Mouse (Mus musculus): ENCODE results near the gene Cd55.
"Not testable (repeated sequence)": the region's sequence is repeated elsewhere in the genome, so short reads cannot be mapped to it uniquely, and the experiment has no call there.

Gene Cd55

DNA sequence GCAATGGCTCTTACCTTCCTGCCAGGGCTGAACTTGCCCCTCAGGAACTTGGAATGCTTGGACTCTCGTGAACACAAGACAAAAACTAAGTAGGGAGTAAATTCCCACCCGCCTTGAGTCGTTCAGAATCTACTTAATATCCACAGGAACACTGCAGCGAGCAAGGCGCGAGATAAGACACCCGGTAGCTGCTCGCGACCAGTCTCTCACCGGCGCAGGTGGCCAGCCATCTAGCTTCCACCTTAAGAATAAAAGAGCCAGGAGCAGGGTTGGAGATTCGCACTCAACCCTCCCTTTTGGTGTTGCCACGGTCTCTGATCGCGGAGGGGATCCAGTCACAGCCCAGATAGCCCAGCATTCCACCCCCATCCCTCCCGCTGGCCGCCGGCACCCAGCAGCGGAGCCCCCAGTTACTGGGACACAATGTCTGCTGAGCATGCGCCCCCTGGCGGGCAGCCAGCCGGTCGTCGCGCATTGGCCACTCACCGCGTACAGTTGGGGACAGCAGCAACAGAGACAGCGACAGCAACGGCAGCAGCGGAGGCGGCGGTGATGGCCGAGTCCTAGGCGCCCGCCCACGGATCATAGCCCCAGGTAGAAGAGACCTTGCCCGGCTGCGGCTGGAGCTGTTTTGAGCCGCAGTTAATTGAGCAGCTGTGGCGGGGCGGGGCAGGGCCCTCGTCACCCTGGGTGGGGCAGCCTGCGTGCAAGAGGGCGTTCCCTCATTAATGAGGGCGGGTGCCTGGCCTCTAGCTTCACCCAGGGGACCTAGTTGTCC, at the start of gene Cd55:
Gene Cd55, minus strand, starts transcription at position 661 of the 778 bp plus-strand sequence.
- DNase-seq: peak; percentile 93

DNA sequence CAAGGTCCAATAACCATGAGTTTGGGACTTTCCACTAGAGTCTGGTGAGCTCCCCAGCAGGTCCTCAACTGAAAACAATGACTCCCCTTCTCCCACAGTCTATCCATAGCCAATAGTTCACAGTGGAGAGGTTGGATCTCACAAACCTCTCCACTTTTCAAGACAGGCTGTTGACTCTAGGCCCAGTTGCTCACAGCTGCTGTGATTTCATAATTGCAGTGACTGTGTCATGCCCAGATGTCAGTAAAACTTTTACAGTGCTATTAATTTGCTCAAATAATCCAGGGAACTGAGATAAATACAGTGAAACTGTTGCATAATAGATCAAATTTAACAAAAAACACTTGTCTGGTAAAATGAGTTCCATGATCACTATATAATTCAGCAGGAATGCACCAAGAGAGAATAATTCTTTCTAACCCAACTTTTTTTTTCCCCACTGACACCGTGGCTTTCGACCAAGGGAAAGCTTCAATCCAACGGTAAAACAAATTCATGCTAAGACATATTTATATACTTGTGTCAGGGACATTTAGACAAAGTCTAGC, 49.4 kb upstream of the Cd55 start:
- no peak for DNase-seq

DNA sequence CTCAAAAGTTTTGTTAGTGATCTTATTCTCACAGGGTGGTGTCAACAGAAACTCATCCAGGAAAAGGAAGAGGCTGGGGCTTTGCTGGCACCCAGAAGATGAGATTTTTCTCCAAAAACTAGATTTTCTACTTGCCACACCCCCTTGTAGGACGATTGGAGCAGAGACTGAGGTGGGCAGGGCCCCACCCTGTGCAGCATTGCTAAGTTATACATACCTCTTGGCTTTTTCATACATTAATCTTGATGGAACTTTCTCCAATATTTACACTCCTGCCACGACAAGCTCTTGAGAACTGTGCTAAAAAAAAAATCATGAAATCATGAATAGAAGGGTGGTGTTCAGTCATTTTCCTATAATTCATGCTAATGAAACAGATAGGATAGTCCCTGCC, 46.4 kb upstream of the Cd55 start:
- no peak for DNase-seq

DNA sequence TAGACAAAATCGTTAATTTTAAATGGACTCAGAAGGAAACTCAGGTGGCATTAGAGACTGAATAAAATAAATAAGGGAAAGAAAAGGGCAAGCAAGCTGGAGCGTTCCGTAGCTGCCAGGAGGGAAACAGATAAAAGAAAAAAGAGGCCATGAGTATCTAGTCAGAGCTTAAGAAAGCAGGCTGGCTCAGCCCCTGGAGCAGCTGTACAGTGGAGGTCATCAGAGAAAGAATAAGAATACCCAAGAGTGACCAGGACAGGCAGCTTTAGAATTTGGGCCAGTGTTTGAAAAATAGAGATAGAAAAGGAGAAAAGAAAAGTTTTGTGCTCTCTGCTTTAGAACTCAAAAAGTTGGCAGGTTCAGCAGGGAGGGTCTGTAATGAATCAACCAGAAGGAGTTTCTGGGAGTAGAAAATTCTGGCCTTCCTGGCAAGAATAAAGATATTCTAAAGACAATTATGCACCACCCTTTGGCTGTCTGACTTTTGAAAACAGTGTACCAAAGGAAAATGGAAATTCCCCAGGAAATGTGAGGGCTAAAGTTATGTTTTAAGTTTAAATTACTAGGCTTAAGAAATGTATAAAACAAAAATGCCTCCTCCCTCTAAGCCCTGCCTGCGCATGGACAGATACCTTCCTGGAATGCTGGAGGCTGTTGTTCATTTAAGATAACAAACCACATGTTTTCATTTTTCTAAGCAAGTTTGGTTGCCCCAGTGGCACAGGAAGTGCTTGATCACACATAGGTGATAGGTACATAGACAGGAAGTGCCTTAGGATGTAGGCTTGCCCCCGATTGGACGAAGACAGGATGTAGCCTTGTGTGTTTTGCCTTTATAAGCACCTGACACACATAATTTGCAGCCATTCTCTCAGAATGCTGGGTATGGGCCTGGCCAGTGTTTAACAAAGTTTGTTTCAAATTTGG, 45.7 kb upstream of the Cd55 start:
- DNase-seq: peak; percentile 20

DNA sequence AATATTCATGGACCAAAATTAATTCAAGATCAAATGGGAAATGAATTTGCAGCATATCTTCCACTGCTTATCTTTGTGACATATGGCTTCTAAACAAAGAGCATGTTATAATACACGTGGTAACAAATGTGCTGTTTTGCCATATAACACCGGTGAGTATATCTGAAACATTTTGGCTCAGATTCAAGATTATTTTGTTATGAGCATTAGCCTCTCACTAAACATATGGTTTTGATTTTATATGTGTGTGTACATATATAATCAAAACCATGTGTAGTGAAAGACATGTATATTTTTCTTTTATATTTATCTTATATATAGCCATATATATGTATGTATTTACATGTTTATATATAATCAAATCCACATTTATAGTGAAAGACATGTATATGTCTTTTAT, 44.9 kb upstream of the Cd55 start:
- DNase-seq: no peak

DNA sequence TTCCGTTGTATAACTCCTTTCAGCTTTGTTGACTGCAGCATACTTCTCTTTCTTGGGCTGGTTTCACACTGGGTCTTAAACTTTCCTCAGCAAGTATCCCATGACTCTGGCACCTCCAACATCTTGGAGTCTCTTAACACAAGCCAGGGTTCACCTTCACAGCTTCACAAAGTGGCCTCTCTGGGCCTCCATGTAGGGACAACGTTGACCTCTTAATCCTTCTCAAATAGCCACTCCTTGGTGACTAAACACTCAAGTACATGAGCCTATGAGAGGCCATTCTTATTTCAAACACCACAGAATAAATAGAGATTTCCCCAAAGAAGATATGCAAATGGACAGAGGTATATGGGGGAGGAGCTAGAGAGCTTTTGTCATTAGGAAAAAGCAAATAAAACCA, 37.4 kb upstream of the Cd55 start:
- DNase-seq: no peak

DNA sequence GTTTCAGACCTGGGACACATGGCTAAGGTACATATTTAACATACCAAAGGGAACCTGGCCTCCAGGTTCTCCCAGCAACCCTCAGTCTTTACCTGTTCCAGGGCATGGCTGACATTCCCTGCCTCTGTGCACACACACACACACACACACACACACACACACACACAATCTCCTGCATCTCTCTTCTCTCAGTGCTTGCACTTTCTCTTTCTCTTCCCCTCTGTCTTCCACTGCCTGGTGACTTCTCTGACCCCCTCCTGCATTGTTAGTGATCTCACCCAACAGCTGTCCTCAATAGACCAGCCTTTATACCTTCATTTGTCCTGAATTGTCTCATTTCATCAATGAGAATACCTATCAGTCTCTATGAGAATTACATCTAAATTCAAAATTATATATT, 35.8 kb upstream of the Cd55 start:
- no peak for DNase-seq

DNA sequence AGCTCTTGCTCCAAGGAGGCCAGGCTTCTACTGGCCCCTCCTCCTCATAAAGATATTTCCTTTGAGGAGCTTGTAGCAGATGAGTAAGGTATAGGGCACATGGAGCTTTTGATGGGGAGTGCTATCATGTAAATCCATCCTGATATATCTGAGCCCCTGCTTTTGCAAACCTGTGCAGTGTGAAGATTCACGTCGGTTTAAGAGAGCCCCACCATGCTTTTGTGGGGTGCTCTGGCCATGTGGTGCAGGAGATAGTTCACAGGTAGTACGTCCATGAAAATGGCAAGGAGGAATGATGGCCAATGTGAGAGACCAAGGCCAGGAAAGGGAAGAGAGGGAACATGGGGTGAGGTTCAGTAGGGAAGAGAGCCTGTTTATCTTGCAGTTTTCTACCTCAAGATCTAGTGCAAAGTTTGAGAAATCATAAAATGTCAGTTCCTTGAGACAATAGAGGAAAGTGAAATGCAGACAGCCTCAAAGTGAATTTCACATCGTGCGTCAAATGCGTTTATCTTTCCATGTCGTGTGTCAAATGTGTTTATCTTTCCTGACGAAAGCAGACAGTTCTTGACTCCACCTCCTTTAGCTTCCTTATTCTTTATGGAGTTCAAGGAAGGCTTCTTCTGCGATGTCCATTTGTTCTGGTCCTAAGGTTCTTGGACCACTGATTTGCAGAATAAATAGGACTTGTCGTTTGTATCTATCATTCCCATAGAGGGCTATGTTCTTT, 24.4 kb upstream of the Cd55 start:
- no peak for DNase-seq

DNA sequence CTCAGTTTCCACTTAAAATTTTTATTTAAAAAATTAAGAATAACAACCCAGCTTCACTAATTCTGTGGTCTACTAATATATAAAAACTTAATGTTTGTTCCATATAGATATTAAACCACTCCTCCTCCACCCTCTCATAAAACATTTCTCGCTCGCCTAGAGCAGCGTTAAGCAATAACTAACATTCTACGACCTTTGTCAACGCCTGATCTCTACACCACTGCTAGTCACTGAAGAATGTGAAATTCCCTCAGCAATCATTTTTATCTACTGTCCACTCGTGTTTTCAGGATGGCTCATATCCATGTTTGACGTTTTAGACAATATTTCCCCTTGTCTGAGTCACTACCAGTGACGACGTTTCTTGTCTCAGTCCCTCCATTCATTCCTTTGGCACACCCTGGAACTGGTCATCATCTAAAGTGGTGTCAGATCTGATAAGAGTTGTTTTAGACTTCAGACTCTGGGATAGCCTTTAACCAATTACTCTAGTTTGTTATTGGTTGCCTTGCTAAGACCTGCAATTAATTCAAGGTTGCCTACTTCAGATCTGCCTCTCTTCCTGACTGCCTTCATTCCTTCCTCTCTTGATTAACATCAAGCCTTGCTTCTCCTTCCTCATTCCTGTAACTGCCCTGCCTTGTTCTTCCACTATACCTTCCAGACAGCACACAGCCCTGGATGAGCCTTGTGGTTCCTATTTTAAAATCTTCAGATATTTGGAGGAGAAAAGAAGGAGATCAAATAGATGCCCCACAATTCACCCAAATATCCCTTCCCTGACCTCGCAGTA, 23.5 kb upstream of the Cd55 start:
- no peak for DNase-seq

DNA sequence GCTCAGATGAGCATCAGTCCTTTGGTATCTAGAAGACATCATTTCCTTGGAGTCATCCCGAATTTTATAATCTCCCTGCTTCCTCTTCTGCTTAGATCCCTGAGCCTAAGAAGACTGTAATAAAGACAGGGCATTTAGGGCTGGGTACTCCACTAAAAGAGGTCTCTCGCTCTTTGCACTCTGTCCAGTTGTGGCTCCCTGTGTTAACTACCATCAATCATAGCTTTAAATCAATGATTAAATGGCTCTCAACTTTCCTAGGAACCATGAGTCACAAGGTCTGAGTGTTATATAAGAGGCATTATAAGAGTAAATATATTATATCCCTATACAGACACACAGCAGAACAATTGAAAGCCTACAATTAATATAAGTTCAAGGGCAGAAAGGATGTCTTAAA, 22.8 kb upstream of the Cd55 start:
- no peak for DNase-seq

DNA sequence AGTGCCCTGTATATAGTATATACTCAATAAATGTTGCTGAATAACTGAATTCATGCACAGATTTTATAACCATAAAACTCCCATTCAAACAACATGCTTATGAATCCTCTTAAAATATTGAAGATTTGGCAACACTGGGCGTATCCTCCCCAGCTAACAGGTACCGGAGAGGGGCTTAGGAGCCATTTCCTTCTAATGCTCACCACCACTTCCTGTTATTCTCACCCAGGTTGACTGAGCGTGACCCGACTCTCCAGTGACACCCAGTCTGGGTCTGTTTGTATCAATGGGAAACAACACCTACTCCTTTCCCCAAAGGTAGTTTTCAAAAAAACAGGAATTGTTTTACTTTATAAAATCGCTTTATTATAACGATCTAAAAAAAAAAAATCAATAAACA, 12.4 kb upstream of the Cd55 start:
- no peak for DNase-seq

DNA sequence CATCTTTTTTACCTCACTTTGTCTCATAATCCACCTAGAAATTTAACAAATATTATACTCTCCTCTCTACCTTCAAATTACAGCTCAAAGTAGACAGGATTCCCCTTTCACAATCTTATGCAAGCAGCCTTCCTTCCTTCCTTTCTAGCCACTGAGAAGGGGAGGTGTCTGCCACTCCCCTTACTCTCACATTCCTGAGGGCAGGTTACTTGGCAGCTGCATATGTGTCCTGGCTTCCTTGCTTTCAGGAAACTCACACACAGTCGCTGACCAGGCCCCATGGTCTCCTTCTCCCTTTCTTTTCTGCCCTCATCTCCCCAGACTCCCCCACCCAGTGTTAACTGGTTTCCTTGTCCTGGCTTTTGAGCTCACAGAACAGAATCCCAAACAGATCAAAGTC, 11.7 kb upstream of the Cd55 start:
- no peak for DNase-seq

DNA sequence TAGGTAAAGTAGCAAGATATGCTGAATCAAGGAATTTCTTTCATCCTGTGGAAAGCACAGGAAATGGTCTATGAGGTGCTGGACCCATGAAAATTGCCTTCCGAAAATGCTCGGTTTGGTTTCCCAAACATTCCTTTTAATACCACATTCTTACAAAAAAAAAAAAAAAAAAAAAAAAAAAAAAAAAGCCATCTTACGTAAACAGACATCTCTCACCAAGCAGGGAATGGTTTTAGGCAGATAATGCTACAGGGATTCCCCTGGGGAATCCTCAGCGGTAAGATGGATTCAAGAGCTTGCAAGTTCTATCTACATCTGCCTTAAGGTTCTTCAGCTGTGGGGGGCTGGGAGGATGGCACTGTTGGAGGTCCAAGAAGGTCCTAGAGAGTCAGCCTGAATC, 7.5 kb upstream of the Cd55 start:
- no peak for DNase-seq

DNA sequence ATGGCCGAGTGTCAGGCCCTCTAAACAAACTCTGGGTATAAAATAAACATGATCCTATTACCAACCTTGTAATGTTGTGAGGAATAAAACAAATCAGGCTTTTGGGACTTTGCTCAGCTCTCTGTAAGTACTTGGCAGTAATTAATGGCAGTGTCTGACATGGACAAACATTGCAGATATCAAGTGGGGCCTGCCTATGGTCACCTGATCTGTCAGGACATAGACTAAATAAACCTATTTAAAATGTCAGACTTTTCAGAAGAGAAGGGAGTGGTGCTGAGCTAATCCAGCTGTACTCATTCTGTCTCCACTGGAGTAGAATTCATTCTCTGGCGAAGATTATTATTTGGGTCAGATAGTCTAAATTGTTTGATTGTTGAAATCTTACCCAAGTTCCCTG, 4.9 kb upstream of the Cd55 start:
- DNase-seq: no peak

DNA sequence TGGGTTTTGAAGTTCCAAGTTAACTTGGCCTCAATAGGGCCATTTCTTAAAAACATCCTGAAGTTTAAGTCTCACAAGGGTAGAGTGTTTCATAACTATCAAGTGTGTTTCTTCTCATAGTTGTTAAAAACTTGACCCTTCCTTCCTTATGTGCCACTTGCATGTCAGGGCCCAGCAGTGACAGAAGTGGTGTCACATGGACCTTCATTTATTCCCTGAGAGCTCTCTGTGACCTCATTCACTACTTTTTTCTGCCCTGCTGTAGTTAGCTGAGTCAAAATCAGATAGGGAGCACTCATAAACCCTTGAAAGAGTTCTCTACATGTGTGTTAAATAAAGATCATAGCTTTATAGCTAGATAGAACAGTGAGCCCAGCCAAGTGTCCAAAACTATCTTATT, 1.6 kb upstream of the Cd55 start:
- no peak for DNase-seq

DNA sequence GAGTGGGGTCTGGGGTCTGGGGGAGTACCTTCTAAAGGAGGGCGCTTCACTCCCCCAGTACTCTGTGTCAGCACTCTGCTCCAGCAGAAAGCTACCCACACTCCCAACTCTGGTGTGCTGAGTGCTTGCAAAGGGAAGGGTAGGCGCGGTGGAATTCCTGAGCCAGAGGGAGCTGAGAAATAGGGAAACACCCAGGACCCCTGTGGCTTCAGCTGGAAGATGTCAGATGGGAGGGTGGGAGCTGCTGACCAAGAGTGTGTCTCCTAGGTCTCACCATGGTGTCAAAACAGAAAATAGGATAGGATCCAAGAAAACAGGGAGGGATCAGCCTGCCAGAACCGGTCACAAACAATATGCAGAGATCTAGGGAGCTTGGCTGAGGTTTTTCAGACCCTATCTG, 323 bp upstream of the Cd55 start:
- no peak for DNase-seq

DNA sequence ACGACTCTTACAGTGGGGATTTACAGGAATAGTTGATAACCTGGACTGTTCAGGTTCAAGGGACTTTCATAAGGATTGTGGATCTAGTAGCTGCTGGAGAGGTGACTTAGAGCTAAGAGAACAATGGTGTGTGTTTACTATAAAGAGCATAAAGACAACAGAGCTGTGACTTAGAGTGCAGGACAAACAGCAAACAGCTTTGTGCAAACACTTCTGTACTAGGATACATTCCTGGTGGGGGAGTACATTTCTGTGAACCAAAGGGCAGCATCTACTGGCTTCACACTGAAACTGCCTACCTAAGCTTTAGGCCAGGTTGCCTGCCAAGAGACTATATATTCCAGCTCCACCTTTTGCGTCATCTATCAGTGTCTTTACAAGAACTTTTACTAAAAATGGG, 7.4 kb downstream of the Cd55 start:
- no peak for DNase-seq

DNA sequence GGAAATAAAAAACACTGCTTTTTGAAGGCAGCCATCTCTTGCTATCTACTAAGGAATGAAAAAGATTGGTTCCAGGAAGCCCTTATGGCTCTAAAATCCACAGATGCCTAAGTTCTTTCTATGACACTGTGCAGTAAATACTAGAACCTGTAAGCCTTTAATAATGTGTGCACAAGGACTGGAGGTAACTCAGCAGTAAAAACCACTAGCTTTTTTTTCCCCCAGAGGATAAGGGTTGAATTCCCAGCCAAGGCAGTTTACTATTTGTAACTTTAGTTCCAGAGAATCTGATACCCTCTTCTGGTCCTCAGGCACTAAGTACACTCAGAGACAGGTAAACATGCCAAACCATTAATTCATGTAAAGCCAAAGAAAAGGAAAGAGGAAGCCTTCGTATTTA, 19.6 kb downstream of the Cd55 start:
- not testable (repeated sequence) for DNase-seq

DNA sequence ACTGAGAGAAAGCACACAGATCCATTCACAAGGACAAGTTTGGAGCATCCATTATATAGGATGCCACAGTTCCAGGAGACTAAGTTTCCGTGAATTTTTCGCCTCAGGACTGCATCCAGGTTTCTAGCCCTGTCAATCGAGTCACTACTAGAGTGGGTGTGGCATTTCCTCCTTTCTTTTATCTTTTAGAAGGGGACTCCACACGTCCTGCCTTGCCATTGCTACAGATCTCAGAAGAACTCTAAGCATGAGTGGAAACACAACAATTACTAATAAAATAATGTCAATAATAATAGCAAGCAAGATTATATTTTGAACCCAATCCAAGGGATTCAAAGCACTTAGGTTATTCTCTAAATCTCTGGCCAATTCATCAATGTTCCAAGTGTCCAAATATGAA, 31.6 kb downstream of the Cd55 start:
- DNase-seq: no peak

DNA sequence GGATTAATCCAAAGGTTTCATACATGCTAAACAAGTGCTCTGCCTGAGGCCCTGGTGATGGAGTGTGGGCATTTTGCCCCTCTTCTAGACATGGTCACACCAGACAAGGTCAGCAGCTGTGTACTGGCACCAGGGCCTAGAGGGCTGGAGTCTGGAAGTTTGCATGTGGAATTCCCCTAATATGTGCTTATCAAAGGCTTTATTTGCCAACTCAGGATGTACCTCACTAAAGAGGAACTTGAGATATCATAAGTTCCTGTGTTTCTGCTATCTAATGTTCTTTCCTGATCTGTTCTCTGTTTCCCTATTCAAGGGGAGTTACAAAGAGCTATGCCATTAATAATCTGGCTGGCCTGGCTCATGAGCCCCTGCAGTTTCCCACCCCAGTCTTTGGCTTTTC, 33.9 kb downstream of the Cd55 start:
- DNase-seq: not testable (repeated sequence)

DNA sequence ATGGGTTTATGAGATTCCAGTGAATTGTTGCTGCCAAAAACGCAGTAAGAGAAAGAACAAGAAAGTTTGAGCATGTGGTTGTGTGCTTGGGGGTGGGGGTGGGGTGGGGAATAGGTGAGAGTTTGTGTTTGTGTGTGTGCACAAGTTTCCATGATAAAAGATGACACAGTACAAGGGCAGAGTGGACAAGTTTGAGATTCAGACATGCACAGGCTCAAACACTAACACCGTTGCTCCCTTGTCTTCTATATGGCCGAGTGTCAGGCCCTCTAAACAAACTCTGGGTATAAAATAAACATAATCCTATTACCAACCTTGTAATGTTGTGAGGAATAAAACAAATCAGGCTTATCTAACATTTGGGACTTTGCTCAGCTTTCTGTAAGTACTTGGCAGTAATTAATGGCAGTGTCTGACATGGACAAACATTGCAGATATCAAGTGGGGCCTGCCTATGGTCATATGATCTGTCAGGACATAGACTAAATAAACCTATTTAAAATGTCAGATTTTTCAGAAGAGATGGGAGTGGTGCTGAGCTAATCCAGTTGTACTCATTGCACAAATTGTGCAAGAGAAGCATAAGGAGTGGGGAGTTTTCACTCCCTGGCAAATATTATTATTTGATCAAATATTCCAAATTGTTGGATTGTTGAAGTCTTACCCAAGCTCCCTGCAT, 35.2 kb downstream of the Cd55 start:
- not testable (repeated sequence) for DNase-seq

DNA sequence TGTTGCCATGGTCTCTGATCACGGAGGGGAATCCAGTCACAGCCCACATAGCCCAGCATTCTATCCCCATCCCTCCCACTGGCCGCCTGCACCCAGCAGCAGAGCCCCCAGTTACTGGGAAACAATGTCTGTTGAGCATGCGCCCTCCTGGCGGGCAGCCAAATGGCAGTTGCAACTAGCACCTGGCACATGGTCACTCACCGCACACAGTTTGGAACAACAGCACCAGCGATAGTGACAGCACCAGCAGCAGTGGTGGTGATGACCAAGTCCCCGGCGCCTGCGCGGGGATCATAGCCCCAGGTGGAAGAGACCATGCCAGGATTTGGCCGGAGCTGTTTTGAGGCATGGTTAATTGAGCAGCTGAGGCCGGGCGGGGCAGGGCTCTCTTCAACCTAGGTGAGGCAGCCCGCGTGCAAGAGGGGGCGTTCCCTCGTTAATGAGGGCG, 39.9 kb downstream of the Cd55 start, which contains the start of gene Cd55b:
Gene Cd55b, minus strand, starts transcription at position 346 of the 448 bp plus-strand sequence.
- DNase-seq: peak; percentile 10

Data from liver (tissue).